Mouse (Mus musculus): ENCODE measurements at regions not wholly inside any gene's neighbourhood (a gene's known extent, or its start where the extent isn't known, plus 50 kb on each side); places are given as distances from the start of the nearest gene placed in this dataset.

DNA sequence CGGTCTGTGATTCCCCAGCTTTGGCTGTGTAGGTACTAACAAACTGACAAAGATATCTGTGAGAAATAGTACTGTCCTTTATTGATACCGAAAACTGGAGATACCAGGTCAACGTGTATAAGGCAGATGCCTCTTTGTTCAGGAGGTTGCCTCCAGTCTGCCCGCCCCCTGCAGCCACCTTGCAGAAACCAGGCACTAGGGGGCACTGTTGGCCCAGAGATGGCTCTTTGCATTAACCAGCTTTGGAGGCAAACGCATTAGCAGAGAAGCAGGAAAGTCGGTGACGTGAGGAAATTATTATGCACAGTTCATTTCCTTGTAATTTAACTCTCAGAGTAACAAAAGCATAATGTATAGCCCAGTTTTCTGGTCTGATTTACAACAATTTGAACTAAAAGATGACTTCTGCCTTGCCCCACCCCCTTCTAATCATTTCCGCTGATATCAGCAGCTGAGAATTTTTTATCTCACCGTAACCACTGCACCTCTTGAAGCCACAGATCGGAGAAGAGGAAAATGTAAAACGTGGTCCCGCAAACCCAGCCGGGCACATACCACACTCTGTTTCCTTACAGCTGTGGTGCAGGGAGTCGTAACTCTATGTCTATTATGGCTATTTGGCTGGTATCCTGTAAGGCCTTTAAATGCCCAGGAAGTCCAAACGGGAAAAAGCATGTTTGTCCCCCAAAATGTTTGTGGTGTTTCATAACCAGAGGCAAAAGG, 203.5 kb downstream of the Icos start:
- DNase-seq = peak; percentile 87

DNA sequence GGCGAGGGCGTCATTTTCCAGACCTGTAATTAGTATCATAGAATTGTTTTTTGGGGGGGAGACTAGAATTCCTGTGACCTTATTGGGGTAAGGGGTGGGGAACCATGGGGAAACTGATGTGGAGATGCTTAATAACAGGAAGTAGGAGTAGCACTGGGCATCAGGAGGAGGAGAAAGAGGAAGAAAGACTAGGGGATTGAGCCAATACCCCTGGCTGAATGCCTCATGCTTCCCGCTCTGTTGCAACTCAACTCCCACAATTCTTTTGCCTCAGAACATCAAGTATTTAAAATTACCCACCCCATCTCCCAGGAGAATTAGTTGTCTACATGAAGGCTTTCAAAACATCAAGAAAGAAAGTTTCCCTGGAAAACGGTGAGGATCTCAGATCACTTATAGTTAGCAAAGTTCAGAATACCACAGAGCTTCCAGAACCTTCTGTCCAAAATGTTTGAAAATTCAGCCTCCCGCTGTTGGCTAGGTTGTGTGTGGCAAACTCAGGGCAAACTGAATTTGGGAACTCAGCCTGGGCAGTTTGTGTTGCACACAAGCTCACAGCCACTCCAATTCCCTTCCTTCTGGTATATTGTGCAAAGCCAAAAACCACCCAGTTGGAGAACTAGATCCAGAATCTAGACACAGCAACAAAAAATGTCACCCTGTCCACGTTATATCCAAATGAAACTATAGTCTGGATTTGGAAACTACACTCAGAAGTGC, 209.8 kb downstream of the Icos start:
- DNase-seq = no peak

- DNase-seq = no peak
Observed at GRCm38 (mm10) chr1:61190921-61191320, 213.2 kb downstream of the Icos start.

DNA sequence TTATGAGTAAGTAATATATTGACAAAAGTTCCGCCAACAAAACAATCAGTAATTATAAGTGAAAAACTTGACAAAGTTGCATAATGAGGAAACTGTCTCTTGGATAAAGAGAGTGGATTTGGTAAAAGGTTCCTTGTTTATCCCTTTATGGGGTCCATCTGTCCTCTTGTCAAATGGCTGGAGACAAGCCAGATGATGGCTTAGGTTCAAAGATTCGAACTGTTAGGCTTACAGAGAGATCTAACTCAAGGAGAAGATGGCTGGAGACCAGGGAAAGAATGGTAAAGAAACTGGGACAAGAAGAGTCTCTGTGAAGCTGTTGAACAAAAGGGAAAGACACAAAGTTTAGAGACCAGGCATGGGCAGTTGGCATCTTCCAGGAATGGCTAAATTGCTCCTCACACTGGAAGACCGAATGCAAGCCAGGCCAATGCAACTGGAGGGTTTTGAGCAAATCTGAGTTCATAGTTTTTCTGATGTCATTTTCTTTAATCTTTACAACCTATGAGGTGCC, 220.9 kb downstream of the Icos start:
- no peak for DNase-seq

DNA sequence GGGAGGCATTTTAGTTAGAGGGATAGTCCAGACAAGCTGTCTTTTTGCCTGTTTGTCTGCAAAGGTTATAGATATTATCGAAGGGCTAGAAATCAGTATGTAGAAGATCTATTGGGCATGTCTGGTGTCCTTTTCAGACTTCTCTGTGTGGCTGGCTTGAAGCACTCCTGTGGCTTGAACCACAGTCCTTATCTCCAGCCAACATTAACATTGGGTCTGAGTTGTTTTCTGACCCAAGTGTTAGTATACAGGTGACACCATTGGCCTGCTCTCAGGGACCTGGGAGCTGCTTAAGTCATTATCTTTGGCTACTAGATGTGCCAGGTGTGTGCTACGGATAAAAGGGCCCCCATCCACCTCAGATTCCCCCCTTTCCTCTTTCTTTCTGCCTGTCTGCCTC, 223.3 kb downstream of the Icos start:
- DNase-seq = no peak

- DNase-seq = no peak
Observed at GRCm38 (mm10) chr1:61202079-61202478, 224.4 kb downstream of the Icos start.

DNA sequence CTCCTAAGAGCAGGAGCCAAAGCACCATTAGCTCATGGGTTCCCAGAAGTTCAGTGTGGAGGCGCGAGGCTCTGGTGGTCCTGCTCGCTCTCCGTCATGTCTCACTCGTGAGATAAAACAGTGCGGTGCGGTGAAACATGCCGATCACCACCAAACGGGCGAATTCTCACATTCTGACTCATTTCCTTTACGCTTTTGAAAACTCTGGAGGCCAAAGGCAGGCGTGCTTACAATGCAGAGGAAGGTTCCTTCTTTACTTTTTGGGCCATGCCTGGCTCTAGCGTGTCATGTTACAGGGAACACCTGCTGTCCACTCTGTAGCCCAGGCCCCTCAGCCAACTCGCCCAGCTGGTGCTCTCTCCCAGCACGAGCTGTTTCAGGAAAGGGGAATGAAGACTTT, 225.4 kb downstream of the Icos start:
- DNase-seq = no peak

GRCm38 (mm10) chr1:61203612-61204011, 225.9 kb downstream of the Icos start:
- no peak for DNase-seq

DNA sequence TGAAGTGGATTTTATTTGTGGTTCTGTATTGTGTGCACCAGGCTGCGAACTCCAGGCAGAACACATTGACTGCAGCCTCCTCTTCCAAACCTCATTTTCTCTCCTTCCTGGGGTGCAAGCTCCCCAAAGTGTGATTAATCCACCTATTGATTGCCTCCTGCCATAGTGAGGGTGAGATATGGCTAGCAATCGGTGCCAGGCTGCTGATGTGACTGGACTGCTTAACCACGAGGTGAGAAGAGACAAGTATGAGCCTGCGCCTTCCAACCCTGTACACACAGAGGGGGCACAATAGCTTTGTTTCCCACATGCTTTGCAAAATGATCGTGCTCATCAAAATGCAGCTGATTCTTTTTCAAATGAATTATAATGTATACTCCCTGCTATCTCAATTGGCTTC, 227.4 kb downstream of the Icos start:
- no peak for DNase-seq

GRCm38 (mm10) chr1:61206861-61207380, 229.2 kb downstream of the Icos start:
- DNase-seq = no peak

DNA sequence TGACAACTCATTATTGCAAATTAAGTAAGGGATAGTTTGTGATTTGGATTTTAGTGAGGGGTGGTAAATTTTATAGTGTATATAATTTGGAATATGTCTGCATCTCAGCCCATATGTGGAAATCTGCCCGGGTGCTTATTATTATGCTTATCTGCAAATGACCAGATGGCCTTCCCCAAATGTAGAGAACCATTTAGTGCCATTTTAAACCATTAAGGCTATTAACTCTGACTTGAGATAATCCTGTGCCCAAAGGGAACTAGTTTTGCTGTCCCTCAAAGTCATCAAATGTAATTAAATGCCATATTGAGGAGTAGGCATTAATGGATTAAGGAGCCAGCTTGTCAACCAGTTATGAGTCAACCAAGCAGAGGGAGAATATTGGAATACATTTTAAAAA, 230.7 kb downstream of the Icos start:
- DNase-seq = no peak

- DNase-seq = no peak
Observed at GRCm38 (mm10) chr1:61221131-61221530, 243.4 kb downstream of the Icos start.

GRCm38 (mm10) chr1:61228942-61229341, 251.2 kb downstream of the Icos start:
- no peak for DNase-seq

- DNase-seq = no peak
Observed at GRCm38 (mm10) chr1:61233001-61233400, 255.3 kb downstream of the Icos start.

- no peak for DNase-seq
Observed at GRCm38 (mm10) chr1:61233476-61234297, 256.0 kb downstream of the Icos start.

GRCm38 (mm10) chr1:61234298-61234682, 256.6 kb downstream of the Icos start:
- no peak for DNase-seq

DNA sequence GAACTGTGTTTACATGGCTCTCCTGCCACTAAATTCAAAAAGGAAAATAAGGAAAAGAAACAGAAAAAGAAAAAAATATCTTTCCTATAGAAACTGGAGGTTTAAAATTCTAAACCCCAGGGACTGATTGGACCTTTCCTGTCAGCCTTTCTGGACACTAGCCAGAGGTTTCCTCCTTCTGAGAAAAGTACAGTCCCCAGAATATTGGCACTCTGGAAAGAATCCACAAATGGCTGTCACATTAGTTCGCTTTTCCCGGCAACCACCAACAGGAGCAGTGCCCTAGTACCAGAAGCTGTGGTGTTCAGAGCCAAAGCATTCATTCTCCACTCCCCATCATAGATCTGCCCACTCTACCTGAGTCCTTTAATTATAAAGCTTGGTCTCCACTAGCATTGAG, 258.8 kb downstream of the Icos start:
- DNase-seq = no peak

DNA sequence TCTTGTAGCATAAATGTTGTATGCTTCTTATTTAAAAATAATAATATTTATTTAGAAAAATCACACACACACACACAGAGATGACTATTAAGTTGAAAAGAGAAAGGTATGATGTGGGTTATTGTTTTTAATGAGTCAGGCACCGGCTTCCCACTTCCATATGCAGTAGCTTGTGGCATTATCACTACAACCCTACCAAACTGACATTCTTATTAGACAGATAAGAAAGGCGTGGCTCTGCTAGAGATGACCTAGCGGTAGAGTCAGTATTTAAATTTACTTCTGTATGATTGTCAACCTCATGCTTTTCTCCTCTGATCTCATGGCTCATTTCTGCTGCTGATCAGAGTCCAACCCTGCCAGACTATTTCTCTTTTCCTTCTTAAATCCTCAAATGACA, 260.9 kb downstream of the Icos start:
- no peak for DNase-seq

- no peak for DNase-seq
Observed at GRCm38 (mm10) chr1:61257561-61257960, 279.8 kb downstream of the Icos start.

DNA sequence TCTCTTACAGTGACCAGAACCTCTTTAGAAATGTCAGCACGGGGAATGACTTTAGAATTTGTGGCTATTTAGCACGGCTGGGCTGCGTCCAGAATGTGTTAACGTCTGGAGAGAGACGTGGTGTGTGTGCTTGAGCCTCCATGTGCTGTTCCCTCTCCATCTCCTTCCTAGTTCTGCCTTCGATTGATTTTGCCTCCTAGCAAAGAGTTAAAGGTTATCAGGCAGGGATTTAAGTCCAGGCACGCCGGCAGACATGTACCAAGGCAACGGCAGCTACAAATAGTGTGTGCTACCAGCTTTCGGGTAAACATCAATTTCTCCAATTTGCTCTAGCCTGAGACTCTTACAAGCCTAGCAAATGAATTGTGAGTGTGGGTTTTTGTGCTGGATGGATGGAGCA, 285.7 kb downstream of the Icos start:
- DNase-seq = no peak

GRCm38 (mm10) chr1:61265706-61266127, 288.0 kb downstream of the Icos start:
- no peak for DNase-seq

DNA sequence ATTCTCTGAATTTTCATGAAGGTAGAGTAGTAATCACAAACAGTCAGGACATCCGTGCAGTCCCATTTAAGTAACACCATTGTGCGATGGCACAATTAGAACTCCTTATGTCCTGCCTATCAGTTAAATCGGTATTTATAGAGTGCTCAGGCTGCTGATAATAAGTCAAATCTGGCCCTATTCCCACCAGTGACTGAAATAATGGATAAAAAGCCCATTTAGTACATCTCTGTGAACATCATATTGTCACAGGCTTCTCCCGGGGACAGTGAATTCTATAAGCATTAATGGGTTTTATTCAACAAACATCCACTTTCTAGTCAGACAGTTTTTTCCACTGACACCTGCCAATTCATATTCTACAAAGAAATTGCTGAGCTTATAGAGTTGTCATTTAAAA, 296.1 kb downstream of the Icos start:
- no peak for DNase-seq

DNA sequence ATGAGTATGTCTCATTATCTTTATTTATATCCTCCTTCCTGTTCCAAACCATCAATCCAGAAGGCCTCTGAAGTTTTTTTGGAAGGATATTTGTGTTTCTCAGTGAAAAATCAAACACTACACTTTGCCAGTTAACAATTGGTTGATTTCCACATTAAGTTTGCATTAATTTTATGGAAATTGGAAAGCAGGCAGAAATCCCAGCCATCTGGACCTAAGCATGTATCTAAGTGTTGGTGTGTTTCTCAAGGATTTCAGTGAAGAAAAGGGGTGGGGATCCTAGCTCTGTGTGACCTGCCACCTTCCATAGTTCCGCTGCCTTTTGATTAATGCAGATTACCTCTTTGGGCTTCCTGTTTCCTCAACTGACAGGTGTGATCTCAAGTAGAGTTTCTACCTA, 296.5 kb downstream of the Icos start:
- no peak for DNase-seq

All from B cell, adult 2 months (primary cell).